Mouse (Mus musculus): ENCODE data around the gene Haus2. TPM values are rescaled to one million over a fixed set of nuclear protein-coding genes. Genes with fewer than 3 reads are reported as not detected.

The Haus2 gene
- 16.6 TPM for polyA plus RNA-seq (2015; fragmentation: Illumina TruSeq; extraction: RNeasy Lipid Tissue Mini Kit (QIAGEN cat#74804); ENCODE audit: insufficient read depth, low replicate concordance)

GRCm38 (mm10) chr2:120608830-120609723, at the start of gene Haus2, which contains the start of gene Lrrc57:
Gene Haus2 (plus strand): TSS chr2:120609383.
Gene Lrrc57 (minus strand): TSS chr2:120609520.

GRCm38 (mm10) chr2:120563235-120563990, 45.8 kb upstream of the Haus2 start, which contains the start of gene Zfp106:
Gene Zfp106 (minus strand): TSS chr2:120563843.

GRCm38 (mm10) chr2:120566886-120567797, 42.0 kb upstream of the Haus2 start, which contains the start of gene Snap23:
Gene Snap23 (plus strand): TSS chr2:120567671.

GRCm38 (mm10) chr2:120628886-120629735, 19.9 kb downstream of the Haus2 start, which contains the start of gene Stard9:
Gene Stard9 (plus strand): TSS chr2:120629121.

Other genes with a start within 250 kb of the Haus2 start
- 45.7 TPM for gene Ganc, start 205.5 kb upstream of the Haus2 start, polyA plus RNA-seq (2015; fragmentation: Illumina TruSeq; extraction: RNeasy Lipid Tissue Mini Kit (QIAGEN cat#74804); ENCODE audit: insufficient read depth, low replicate concordance)
- gene Tmem87a, start 205.3 kb upstream of the Haus2 start, polyA plus RNA-seq (2015; fragmentation: Illumina TruSeq; extraction: RNeasy Lipid Tissue Mini Kit (QIAGEN cat#74804); ENCODE audit: insufficient read depth, low replicate concordance), result 70.2 TPM
- 7.2 TPM for gene Capn3, start 153.4 kb upstream of the Haus2 start, polyA plus RNA-seq (2015; fragmentation: Illumina TruSeq; extraction: RNeasy Lipid Tissue Mini Kit (QIAGEN cat#74804); ENCODE audit: insufficient read depth, low replicate concordance)
- 95.5 TPM for gene Zfp106, start 45.5 kb upstream of the Haus2 start, polyA plus RNA-seq (2015; fragmentation: Illumina TruSeq; extraction: RNeasy Lipid Tissue Mini Kit (QIAGEN cat#74804); ENCODE audit: insufficient read depth, low replicate concordance)
- 96.5 TPM for gene Snap23, start 41.7 kb upstream of the Haus2 start, polyA plus RNA-seq (2015; fragmentation: Illumina TruSeq; extraction: RNeasy Lipid Tissue Mini Kit (QIAGEN cat#74804); ENCODE audit: insufficient read depth, low replicate concordance)
- gene Lrrc57, start 137 bp downstream of the Haus2 start, polyA plus RNA-seq (2015; fragmentation: Illumina TruSeq; extraction: RNeasy Lipid Tissue Mini Kit (QIAGEN cat#74804); ENCODE audit: insufficient read depth, low replicate concordance), result 29.4 TPM
- gene Stard9, start 19.7 kb downstream of the Haus2 start, polyA plus RNA-seq (2015; fragmentation: Illumina TruSeq; extraction: RNeasy Lipid Tissue Mini Kit (QIAGEN cat#74804); ENCODE audit: insufficient read depth, low replicate concordance), result 16.2 TPM
- 14.7 TPM for gene Cdan1, start 240.7 kb downstream of the Haus2 start, polyA plus RNA-seq (2015; fragmentation: Illumina TruSeq; extraction: RNeasy Lipid Tissue Mini Kit (QIAGEN cat#74804); ENCODE audit: insufficient read depth, low replicate concordance)
- gene Ttbk2, start 241.2 kb downstream of the Haus2 start, polyA plus RNA-seq (2015; fragmentation: Illumina TruSeq; extraction: RNeasy Lipid Tissue Mini Kit (QIAGEN cat#74804); ENCODE audit: insufficient read depth, low replicate concordance), result 5.8 TPM

Data from spleen, adult 10 weeks (tissue).